Mouse (Mus musculus): ENCODE results near the gene Dcpp1. TPM values are rescaled to one million over a fixed set of nuclear protein-coding genes. Genes with fewer than 3 reads are reported as not detected.

Gene Dcpp1
- total RNA-seq, 2 experiments from 2014 or later = not detected

DNA sequence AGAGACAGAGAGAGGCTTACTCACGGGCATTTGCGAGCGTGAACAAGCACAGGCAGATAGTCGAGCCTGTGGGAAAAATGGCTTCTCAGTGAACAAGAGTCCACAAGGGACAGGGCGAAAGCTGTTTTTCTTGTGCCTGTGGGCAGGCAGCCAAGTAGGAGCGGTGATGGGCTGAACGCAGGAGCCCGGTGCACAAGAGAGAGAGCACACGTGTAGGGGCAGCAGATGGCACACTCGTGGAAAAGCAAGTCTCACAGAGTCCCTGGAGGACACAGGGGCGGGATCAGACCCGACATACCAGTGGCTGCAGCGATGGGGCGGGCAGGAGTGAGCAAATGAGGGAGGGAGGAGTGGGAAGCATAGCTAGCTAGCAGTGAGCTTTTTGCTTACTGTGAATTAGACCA is 44.4 kb downstream of the Dcpp1 start:
- peak; percentile 42 to 57 for DNase-seq (ENCODE audit: low spot score in 2 of 2)

DNA sequence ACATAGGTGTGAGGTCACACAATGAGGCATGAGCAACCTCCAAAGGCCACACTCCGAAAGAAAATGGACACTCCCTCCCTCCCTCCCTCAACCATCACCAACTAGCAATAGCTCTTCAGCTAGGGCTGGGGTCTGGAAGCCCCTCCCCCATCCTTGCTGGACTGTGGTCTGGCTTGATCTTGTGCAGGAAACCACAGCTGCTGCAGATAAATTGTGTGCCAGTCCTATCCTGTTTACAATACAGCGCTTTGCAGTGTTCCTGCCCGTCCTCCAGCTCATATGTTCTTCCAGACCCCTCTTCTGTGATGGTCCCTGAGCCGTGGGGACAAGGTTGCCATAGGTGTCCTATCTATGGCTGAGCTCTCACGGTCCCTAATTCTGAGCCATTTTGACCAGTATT is 50.5 kb downstream of the Dcpp1 start:
- no peak for DNase-seq (ENCODE audit: low spot score in 2 of 2)

Other genes starting within 250 kb of the Dcpp1 start
- gene Mmp25, start 235.6 kb upstream of the Dcpp1 start, total RNA-seq (2021) = under 1 TPM; 0.14 TPM
- not detected for gene Bicdl2, start 220.4 kb upstream of the Dcpp1 start, total RNA-seq (2021)
- 100 to 1,000 TPM; 126 to 130 TPM for gene Hcfc1r1, start 207.3 kb upstream of the Dcpp1 start, total RNA-seq (2021)
- gene Thoc6, start 207.0 kb upstream of the Dcpp1 start, total RNA-seq (2021) = 1 to 10 TPM; 5.3 to 6.8 TPM
- 10 to 100 TPM; 10.2 to 12.7 TPM for gene Tnfrsf12a, start 203.4 kb upstream of the Dcpp1 start, total RNA-seq (2021)
- not detected for gene Cldn6, start 201.6 kb upstream of the Dcpp1 start, total RNA-seq (2021)
- under 1 TPM; 0.23 to 0.26 TPM for gene Cldn9, start 196.8 kb upstream of the Dcpp1 start, total RNA-seq (2021)
- under 1 TPM; 0.16 to 0.19 TPM for gene 1520401A03Rik, start 158.1 kb upstream of the Dcpp1 start, total RNA-seq (2021)
- 1 to 10 TPM; 5.3 to 5.4 TPM for gene Pkmyt1, start 154.5 kb upstream of the Dcpp1 start, total RNA-seq (2021)
- 10 to 100 TPM; 54.6 to 63.9 TPM for gene Paqr4, start 140.0 kb upstream of the Dcpp1 start, total RNA-seq (2021)
- under 1 TPM; 0.60 to 0.82 TPM for gene Kremen2, start 135.0 kb upstream of the Dcpp1 start, total RNA-seq (2021)
- 100 to 1,000 TPM; 459 to 507 TPM for gene Flywch1, start 109.3 kb upstream of the Dcpp1 start, total RNA-seq (2021)
- 10 to 100 TPM; 11.7 to 14.2 TPM for gene Flywch2, start 94.8 kb upstream of the Dcpp1 start, total RNA-seq (2021)
- 100 to 1,000 TPM; 548 to 585 TPM for gene Srrm2, start 90.3 kb upstream of the Dcpp1 start, total RNA-seq (2021)
- 100 to 1,000 TPM; 359 to 364 TPM for gene Elob, start 51.7 kb upstream of the Dcpp1 start, total RNA-seq (2021)
- not detected for gene Prss33, start 44.8 kb upstream of the Dcpp1 start, total RNA-seq (2021)
- gene Prss32, start 37.0 kb upstream of the Dcpp1 start, total RNA-seq (2021) = not detected
- 1 to 10 TPM; 1.6 to 2.1 TPM for gene Prss41, start 36.7 kb upstream of the Dcpp1 start, total RNA-seq (2021)
- gene Prss21, start 12.8 kb upstream of the Dcpp1 start, total RNA-seq (2021) = not detected
- not detected for gene Dcpp2, start within 50 bp of the Dcpp1 start, total RNA-seq (2021)
- gene Dcpp3, start 36.6 kb downstream of the Dcpp1 start, total RNA-seq (2021) = not detected
- gene Sbp, start 60.8 kb downstream of the Dcpp1 start, total RNA-seq (2021) = not detected
- gene Sbpl, start 74.4 kb downstream of the Dcpp1 start, total RNA-seq (2021) = not detected
- under 1 TPM in 1 of 2 experiments, not detected in 1; 0.45 TPM for gene Prss30, start 99.7 kb downstream of the Dcpp1 start, total RNA-seq (2021)
- gene Prss22, start 117.2 kb downstream of the Dcpp1 start, total RNA-seq (2021) = 1 to 10 TPM; 1.5 to 2.0 TPM
- gene Prss27, start 157.3 kb downstream of the Dcpp1 start, total RNA-seq (2021) = not detected
- 10 to 100 TPM; 22.5 to 23.8 TPM for gene Kctd5, start 192.6 kb downstream of the Dcpp1 start, total RNA-seq (2021)